Mouse (Mus musculus): ENCODE results near the gene Uqcc3.
"Not testable (repeated sequence)": the region's sequence is repeated elsewhere in the genome, so short reads cannot be mapped to it uniquely, and the experiment has no call there.

- not testable (repeated sequence) for TF ChIP-seq POLR2A (IDR thresholded peaks at IDR 0.05; ENCODE audit: insufficient read depth, low read length); EP300 (IDR thresholded peaks at IDR 0.05; ENCODE audit: insufficient read depth, low read depth, low read length)
These were observed 15.5 kb upstream of the Uqcc3 start for GRCm38 (mm10) chr19:8896231-8896630.

All from ES-Bruce4 (cell line).